Mouse (Mus musculus) brain, embryonic 14.5 days (tissue): ENCODE data around the gene Pld1. TPM values are rescaled to one million over a fixed set of nuclear protein-coding genes. Genes with fewer than 3 reads are reported as not detected.

Experiments used
- DNase-seq: peaks from one replicate; pipeline ENCODE4 v3.0.0-alpha.2; 2011; ENCODE audit warnings: low read depth
- CTCF ChIP-seq: fragments of 200-500 bp; IDR thresholded peaks from 2 replicates; pipeline ENCODE4 v1.5.1; 2012; ENCODE audit warnings: inconsistent platforms, mild to moderate bottlenecking, moderate library complexity, borderline replicate concordance; ENCODE audit not compliant: insufficient read depth, insufficient read length; ENCODE audit errors: extremely low read depth
- POLR2A ChIP-seq: fragments of 200-500 bp; IDR thresholded peaks from 2 replicates; pipeline ENCODE4 v1.6.1; 2012; ENCODE audit warnings: mild to moderate bottlenecking, inconsistent platforms, borderline replicate concordance; ENCODE audit not compliant: poor library complexity, insufficient read depth, insufficient read length, severe bottlenecking; ENCODE audit errors: extremely low read depth
- polyA plus RNA-seq: library from polyadenylated mRNA; depleted of rRNA; stranded (reverse); fragments of >200 nt; gene quantifications from 2 replicates; pipeline ENCODE4 v1.2.3, GENCODE M21; 2012

The Pld1 gene
- polyA plus RNA-seq, 1 experiment, result 4.6 TPM

GRCm38 (mm10) chr3:28141716-28142115, 203.2 kb downstream of the Pld1 start:
- no peak for DNase-seq
- TF ChIP-seq CTCF, result no peak
- TF ChIP-seq POLR2A, result no peak

DNA sequence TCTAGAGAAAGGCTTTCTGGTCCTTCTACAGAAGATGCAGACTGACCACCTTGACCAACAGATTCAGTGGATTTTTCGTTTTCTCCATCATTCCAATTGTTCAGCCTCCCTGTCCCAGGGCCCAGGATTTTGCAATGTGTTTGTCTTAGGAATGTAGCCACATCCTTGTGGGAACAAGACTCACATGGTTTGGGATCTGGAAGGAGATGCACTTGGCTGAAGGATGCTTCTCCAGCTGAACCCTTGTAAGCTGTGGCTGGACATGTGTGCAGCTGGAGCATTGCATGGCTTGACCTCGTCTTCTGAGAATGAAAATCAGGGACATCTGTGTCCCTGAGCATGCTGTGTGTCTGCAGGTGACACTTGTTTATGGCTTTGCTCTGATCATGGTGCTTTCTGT, 203.6 kb downstream of the Pld1 start:
- no peak for TF ChIP-seq POLR2A
- TF ChIP-seq CTCF, result no peak
- no peak for DNase-seq

- no peak for TF ChIP-seq CTCF
- no peak for TF ChIP-seq POLR2A
- peak; percentile 24 for DNase-seq
Measured at GRCm38 (mm10) chr3:28144676-28145075, 206.2 kb downstream of the Pld1 start.

DNA sequence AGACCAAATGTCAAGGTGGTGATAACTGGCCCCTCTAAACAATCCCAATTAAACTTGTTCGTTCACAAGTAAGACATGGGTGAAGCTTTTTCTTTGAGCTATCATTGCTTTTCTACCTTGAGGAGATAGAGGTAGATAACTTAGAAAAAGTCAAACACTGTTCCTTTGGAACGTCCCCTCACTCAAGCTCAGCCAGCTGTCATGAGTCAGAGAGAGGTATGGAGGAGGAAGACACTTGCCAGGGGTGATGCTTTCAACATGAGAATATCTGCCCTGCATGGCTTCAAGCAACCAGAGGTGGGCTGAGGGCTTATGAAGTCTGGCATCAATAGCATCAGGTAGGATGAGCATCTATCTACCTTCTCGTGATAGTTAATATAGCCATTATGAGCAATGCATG, 207.0 kb downstream of the Pld1 start:
- TF ChIP-seq CTCF (no peak), POLR2A (no peak)
- DNase-seq, result no peak

DNA sequence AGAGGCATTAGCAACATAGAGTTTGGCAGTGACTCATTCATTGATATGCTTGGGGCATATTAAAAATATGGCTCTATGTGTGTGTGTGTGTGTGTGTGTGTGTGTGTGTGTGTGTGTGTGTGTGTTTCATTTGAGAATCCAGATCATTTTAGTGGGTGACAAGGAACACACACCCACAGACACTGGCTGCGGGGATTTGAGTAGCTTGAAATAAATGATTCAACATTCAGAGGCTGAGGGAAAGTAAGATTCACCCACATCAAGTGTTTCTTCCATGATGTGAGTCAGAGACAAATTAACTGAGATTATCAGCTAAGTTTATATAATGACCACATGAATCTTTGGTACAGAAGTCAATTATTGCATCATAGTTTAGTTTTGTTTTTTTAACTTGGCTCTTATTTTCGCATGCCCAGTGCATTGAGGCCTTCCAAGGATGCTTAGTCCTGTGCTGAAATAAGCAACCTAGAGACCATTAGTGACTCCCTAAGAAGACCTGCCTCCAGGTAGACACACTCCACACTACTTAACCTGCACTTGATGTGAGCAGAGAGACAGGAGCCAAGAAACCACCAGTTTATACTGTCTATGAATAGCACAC, 211.3 kb downstream of the Pld1 start:
- no peak for TF ChIP-seq CTCF
- TF ChIP-seq POLR2A, result no peak
- no peak for DNase-seq

GRCm38 (mm10) chr3:28158006-28158405, 219.5 kb downstream of the Pld1 start:
- TF ChIP-seq CTCF, result no peak
- TF ChIP-seq POLR2A, result no peak
- no peak for DNase-seq

DNA sequence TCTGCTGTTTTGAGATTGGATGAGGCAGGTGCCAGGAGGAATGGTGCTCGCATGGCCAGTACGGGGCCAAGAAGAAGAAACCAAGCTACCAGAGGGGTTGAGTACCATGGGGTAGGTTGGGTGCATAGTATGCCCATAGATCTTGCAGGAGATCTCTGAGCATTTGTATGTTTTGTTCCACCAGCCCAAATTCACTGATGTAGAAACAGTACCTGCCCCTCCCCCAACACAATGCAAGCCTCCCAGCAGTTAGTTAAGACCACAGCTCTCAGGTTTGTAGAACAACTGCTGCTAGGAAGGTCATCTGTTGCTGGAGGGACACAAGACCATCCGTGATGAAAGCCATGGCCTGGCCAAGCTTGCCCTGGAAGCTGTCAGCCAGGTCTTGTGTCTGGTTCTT, 220.4 kb downstream of the Pld1 start:
- DNase-seq, result no peak
- TF ChIP-seq POLR2A (no peak), CTCF (no peak)

DNA sequence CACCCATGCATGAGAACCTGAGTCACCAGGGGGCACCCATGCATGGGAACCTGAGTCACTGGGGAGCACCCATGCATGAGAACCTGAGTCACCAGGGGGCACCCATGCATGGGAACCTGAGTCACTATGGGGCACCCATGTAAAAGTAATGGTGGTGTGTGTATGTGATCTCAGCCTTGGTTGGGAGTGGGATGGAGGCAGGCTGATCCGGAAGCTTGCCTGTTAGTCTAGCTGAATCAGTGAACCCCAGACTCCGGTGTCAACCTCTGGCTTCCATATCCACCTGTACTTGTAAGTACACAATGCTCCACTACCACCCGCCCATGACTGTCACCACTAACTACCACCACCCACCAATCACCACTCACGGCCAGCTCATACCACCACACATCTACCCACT, 223.9 kb downstream of the Pld1 start:
- DNase-seq, result no peak
- no peak for TF ChIP-seq POLR2A
- TF ChIP-seq CTCF, result no peak

- TF ChIP-seq CTCF, result peak; percentile 9; the same call in 1 of the 2 replicates
- no peak for TF ChIP-seq POLR2A
- no peak for DNase-seq
Measured at GRCm38 (mm10) chr3:28164678-28165077, 226.2 kb downstream of the Pld1 start.

GRCm38 (mm10) chr3:28165598-28165997, 227.1 kb downstream of the Pld1 start:
- peak; percentile 92 for DNase-seq
- peak; percentile 77; the same call in 1 of the 2 replicates for TF ChIP-seq CTCF
- TF ChIP-seq POLR2A, result no peak

- TF ChIP-seq CTCF, result no peak
- no peak for TF ChIP-seq POLR2A
- DNase-seq, result no peak
Measured at GRCm38 (mm10) chr3:28167796-28168505, 229.5 kb downstream of the Pld1 start.

DNA sequence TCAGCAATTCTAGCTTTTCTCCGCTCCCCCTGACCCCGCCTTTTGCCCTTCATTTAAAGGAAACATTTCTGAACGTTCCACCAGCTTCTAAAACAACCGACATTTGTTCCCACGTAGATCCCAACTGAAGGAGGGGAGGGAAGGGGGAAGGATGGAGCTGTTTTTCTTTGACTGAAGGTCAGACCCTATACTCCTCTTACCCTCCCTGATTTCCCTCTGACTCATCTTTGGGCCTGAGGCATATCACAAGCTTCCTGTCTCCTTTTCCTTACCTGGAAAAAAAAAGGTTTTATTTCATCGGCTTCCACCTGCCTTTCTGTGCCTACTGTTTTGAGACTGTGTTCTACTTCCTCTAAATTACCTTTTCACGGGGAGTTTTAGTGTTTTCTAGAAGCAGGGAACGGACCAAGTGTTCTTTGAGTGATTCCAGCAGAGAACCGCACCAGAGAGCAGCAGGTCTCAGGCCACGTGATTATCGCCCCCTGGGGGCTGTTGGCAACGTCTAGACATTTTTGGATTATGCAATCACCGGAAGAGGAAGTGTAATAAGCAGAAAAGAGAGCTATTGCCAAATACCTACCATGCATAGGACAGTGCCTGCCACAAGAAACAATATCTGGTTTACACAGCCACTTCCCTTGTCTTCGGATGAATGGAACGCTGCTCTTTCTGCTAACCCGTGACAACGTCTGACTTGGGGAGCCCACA, 232.6 kb downstream of the Pld1 start:
- TF ChIP-seq POLR2A (no peak), CTCF (no peak)
- peak; percentile 62 for DNase-seq
